In genomic region chr14:25377091-25377490, GRCm38 (mm10) we compare ENCODE assay signal across 8 mouse cellular contexts.
DNase-seq lines count a peak whose midpoint lies in the region; ATAC-seq lines count a peak whose summit lies in the region.

No protein-coding gene starts in this region.

- peak overlapping the region; percentile 76 for H3K4me2 ChIP-seq in heart, embryonic 13.5 days
- peak overlapping the region; percentile 59 for H3K4me2 ChIP-seq in hindbrain, embryonic 14.5 days (replicated peaks)
- H3K4me2 ChIP-seq in midbrain, embryonic 13.5 days (replicated peaks) = peak overlapping the region; percentile 63

- 34% methylated on average over 2 of the region's 2 CpGs for WGBS in heart, embryonic 13.5 days
- WGBS in embryonic facial prominence, embryonic 10.5 days = 35% methylated on average over 2 of the region's 2 CpGs
- WGBS in hindbrain, embryonic 14.5 days = 38% methylated on average over 2 of the region's 2 CpGs
- 42% methylated on average over 2 of the region's 2 CpGs for WGBS in midbrain, embryonic 13.5 days

- H3K27me3 ChIP-seq in heart, embryonic 13.5 days (replicated peaks) = no peaks in the 10 kb centered on the region
- no peaks in the 10 kb centered on the region for H3K27me3 ChIP-seq in embryonic facial prominence, embryonic 10.5 days (replicated peaks; ENCODE audit: low read depth, poor library complexity, severe bottlenecking)
- no peaks in the 10 kb centered on the region for H3K27me3 ChIP-seq in hindbrain, embryonic 14.5 days (ENCODE audit: control insufficient read depth, insufficient read depth, low read length)
- no peaks in the 10 kb centered on the region for H3K27me3 ChIP-seq in midbrain, embryonic 13.5 days

- H3K36me3 ChIP-seq in heart, embryonic 13.5 days = no peaks in the 10 kb centered on the region
- no peaks in the 10 kb centered on the region for H3K36me3 ChIP-seq in embryonic facial prominence, embryonic 10.5 days (replicated peaks)
- H3K36me3 ChIP-seq in hindbrain, embryonic 14.5 days (replicated peaks; ENCODE audit: control insufficient read depth, insufficient read depth) = no peaks in the 10 kb centered on the region
- no peaks in the 10 kb centered on the region for H3K36me3 ChIP-seq in midbrain, embryonic 13.5 days

- peak overlapping the region; percentile 100 for H3K27ac ChIP-seq in heart, embryonic 13.5 days (replicated peaks)
- peak overlapping the region; percentile 100 for H3K27ac ChIP-seq in embryonic facial prominence, embryonic 10.5 days (replicated peaks)
- H3K27ac ChIP-seq in hindbrain, embryonic 14.5 days = peak overlapping the region; percentile 100
- H3K27ac ChIP-seq in midbrain, embryonic 13.5 days = peak overlapping the region; percentile 100

- H3K4me3 ChIP-seq in heart, embryonic 13.5 days = peak overlapping the region; percentile 60; the same call in 1 of the 2 replicates
- H3K4me3 ChIP-seq in embryonic facial prominence, embryonic 10.5 days = peak overlapping the region; percentile 59
- H3K4me3 ChIP-seq in hindbrain, embryonic 14.5 days (replicated peaks; ENCODE audit: low read length) = 0 out of 2 replicates have a peak overlapping the region, but pooled peaks have one; percentile 31
- H3K4me3 ChIP-seq in midbrain, embryonic 13.5 days (replicated peaks) = peak overlapping the region; percentile 40; the same call in 1 of the 2 replicates

- DNase-seq in heart, postnatal 10 days = no peak
- DNase-seq in embryonic facial prominence, embryonic 10.5 days (ENCODE audit: low spot score) = no peak
- no peak for DNase-seq in hindbrain, embryonic 14.5 days (ENCODE audit: low spot score)
- no peak for DNase-seq in retina, postnatal 1 day
- DNase-seq in frontal cortex, adult 2 months (ENCODE audit: extremely low spot score in 1 of 2, low spot score in 1 of 2) = no peak

- H3K9me3 ChIP-seq in heart, embryonic 13.5 days = no peaks in the 10 kb centered on the region
- H3K9me3 ChIP-seq in embryonic facial prominence, embryonic 10.5 days = no peaks in the 10 kb centered on the region
- H3K9me3 ChIP-seq in hindbrain, embryonic 14.5 days (ENCODE audit: control insufficient read depth, low read length) = no peaks in the 10 kb centered on the region
- no peaks in the 10 kb centered on the region for H3K9me3 ChIP-seq in midbrain, embryonic 13.5 days

- intact Hi-C loops in heart, postnatal 10 days (cut with DNase I) = loop anchor here (5.0 to 10.0 kb wide), 2 partner anchors 185 to 872 kb away; no protein-coding TSS in a partner anchor

- H3K9ac ChIP-seq in heart, embryonic 13.5 days = peak overlapping the region; percentile 88
- H3K9ac ChIP-seq in hindbrain, embryonic 14.5 days = peak overlapping the region; percentile 70
- H3K9ac ChIP-seq in midbrain, embryonic 13.5 days (replicated peaks) = peak overlapping the region; percentile 84

- H3K4me1 ChIP-seq in heart, embryonic 13.5 days = peaks cover 37% of the 10 kb centered on the region
- H3K4me1 ChIP-seq in embryonic facial prominence, embryonic 10.5 days = peaks cover 42% of the 10 kb centered on the region
- H3K4me1 ChIP-seq in hindbrain, embryonic 14.5 days (replicated peaks; ENCODE audit: control insufficient read depth, insufficient read depth, low read length) = peaks cover 40% of the 10 kb centered on the region
- H3K4me1 ChIP-seq in midbrain, embryonic 13.5 days (replicated peaks) = peaks cover 49% of the 10 kb centered on the region

- ATAC-seq in heart, embryonic 13.5 days (ENCODE audit: extremely low read depth, insufficient number of reproducible peaks, low FRiP score, low TSS enrichment) = no peak
- no peak for ATAC-seq in hindbrain, embryonic 14.5 days (ENCODE audit: low FRiP score)
- ATAC-seq in midbrain, embryonic 13.5 days = no peak; the same call in 1 of the 2 replicates
- ATAC-seq in monocyte, adult 5-6 weeks (replicated peaks; ENCODE audit: insufficient number of reproducible peaks, low FRiP score, low TSS enrichment, poor library complexity, severe bottlenecking) = no peak
